Mouse (Mus musculus) thymus, postnatal 4 days (tissue): Measurements from ENCODE around the gene Jmjd1c.

ENCODE experiments used
- DNase-seq: peaks from one replicate; pipeline ENCODE4 v3.0.0; 2021

Gene Jmjd1c

GRCm38 (mm10) chr10:67195671-67196070, 99.7 kb downstream of the Jmjd1c start:
- DNase-seq, result no peak

- no peak for DNase-seq
These were observed 101.3 kb downstream of the Jmjd1c start for GRCm38 (mm10) chr10:67197186-67197585.

- DNase-seq, result no peak
These were observed 101.9 kb downstream of the Jmjd1c start for GRCm38 (mm10) chr10:67197829-67198228.

- no peak for DNase-seq
These were observed 105.8 kb downstream of the Jmjd1c start for GRCm38 (mm10) chr10:67201769-67202168.

GRCm38 (mm10) chr10:67202470-67202869, 106.5 kb downstream of the Jmjd1c start:
- no peak for DNase-seq

GRCm38 (mm10) chr10:67204652-67205407, 108.9 kb downstream of the Jmjd1c start:
- DNase-seq, result peak; percentile 22

GRCm38 (mm10) chr10:67207931-67208330, 112.0 kb downstream of the Jmjd1c start:
- no peak for DNase-seq

- DNase-seq, result peak; percentile 32
These were observed 114.2 kb downstream of the Jmjd1c start for GRCm38 (mm10) chr10:67209916-67210675.

- no peak for DNase-seq
These were observed 116.1 kb downstream of the Jmjd1c start for GRCm38 (mm10) chr10:67212031-67212430.

- DNase-seq, result no peak
These were observed 117.8 kb downstream of the Jmjd1c start for GRCm38 (mm10) chr10:67213720-67214119.

GRCm38 (mm10) chr10:67215133-67215532, 119.2 kb downstream of the Jmjd1c start:
- no peak for DNase-seq

GRCm38 (mm10) chr10:67216872-67217271, 120.9 kb downstream of the Jmjd1c start:
- DNase-seq, result no peak

GRCm38 (mm10) chr10:67218873-67219565, 123.1 kb downstream of the Jmjd1c start:
- no peak for DNase-seq

GRCm38 (mm10) chr10:67220251-67220650, 124.3 kb downstream of the Jmjd1c start:
- no peak for DNase-seq

GRCm38 (mm10) chr10:67221284-67221683, 125.4 kb downstream of the Jmjd1c start:
- no peak for DNase-seq

GRCm38 (mm10) chr10:67223942-67224341, 128.0 kb downstream of the Jmjd1c start:
- no peak for DNase-seq

GRCm38 (mm10) chr10:67225528-67225927, 129.6 kb downstream of the Jmjd1c start:
- DNase-seq, result no peak

- DNase-seq, result peak; percentile 22
These were observed 130.2 kb downstream of the Jmjd1c start for GRCm38 (mm10) chr10:67226109-67226508.

- DNase-seq, result no peak
These were observed 130.6 kb downstream of the Jmjd1c start for GRCm38 (mm10) chr10:67226543-67226942.

GRCm38 (mm10) chr10:67230439-67230838, 134.5 kb downstream of the Jmjd1c start:
- no peak for DNase-seq

- peak; percentile 82 for DNase-seq
These were observed 151.2 kb downstream of the Jmjd1c start for GRCm38 (mm10) chr10:67247145-67247544.

- DNase-seq, result no peak
These were observed 153.6 kb downstream of the Jmjd1c start for GRCm38 (mm10) chr10:67249486-67249885.

GRCm38 (mm10) chr10:67250846-67251245, 154.9 kb downstream of the Jmjd1c start:
- no peak for DNase-seq

GRCm38 (mm10) chr10:67252353-67252752, 156.4 kb downstream of the Jmjd1c start:
- no peak for DNase-seq
